Mouse (Mus musculus): ENCODE results near the gene Cckar. TPM values are rescaled to one million over a fixed set of nuclear protein-coding genes. Genes with fewer than 3 reads are reported as not detected.

The Cckar gene
- total and polyA plus RNA-seq, 3 experiments: not detected

DNA sequence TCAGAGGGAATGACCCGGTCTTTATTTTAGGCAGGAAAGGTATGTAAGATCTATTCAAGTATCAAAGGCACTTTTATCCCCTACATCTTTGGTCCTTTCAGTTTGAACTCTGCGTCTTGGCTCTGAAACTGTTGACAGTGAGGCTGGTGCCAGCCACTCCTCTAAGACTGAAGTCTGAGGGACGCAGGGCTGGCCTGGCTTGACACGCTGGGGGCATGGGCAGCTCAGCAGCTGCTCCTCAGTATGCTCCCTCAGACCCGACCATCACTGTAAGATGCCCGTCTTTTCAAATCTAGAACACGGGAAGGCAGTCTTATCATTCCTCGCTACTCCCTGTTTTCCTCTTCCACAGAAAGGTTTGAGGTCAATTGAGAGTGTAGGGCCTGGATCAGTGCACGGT, 9.7 kb downstream of the Cckar start:
- H3K9ac ChIP-seq (ENCODE audit: insufficient read depth, low read depth): no peak overlapping the region
- H3K27ac ChIP-seq (ENCODE audit: insufficient read depth, low read depth): no peak overlapping the region
- no peaks in the 10 kb centered on the region for H3K4me1 ChIP-seq (ENCODE audit: control insufficient read depth in 1 of 2, insufficient read depth in 2 of 2)
- H3K36me3 ChIP-seq (replicated peaks in 1 of 2; ENCODE audit: control insufficient read depth in 1 of 2, insufficient read depth in 1 of 2, low read length in 1 of 2): no peaks in the 10 kb centered on the region
- in situ Hi-C loops (cut with MboI; ENCODE audit: low pct_ligation_motif_present, low pct_unique_long_range_greater_than_20kb, low sequenced_read_pairs): loop anchor here (25.0 kb wide), 1 partner anchor 415 kb away; no protein-coding TSS in a partner anchor
- no peak overlapping the region for H3K4me2 ChIP-seq (ENCODE audit: insufficient read depth, low read depth, poor library complexity, severe bottlenecking)
- H3K4me3 ChIP-seq (replicated peaks in 1 of 3; ENCODE audit: low read depth in 2 of 3, low read length in 2 of 3, poor library complexity in 1 of 3): no peak overlapping the region
- dilution Hi-C loops (cut with MboI; ENCODE audit: extremely low pct_ligation_motif_present, extremely low pct_unique_long_range_greater_than_20kb, low sequenced_read_pairs): no loop called here
- DNase-seq (ENCODE audit: extremely low read depth): no peak
- H3K27me3 ChIP-seq (replicated peaks): no peaks in the 10 kb centered on the region
- TF ChIP-seq ELF1 (IDR thresholded peaks at IDR 0.05; ENCODE audit: low read depth, low read length) (no peak), SIN3A (IDR thresholded peaks at IDR 0.05; ENCODE audit: low read length) (no peak), UBTF (IDR thresholded peaks at IDR 0.05; ENCODE audit: low read depth, low read length) (no peak)
- H3K79me2 ChIP-seq (replicated peaks; ENCODE audit: control insufficient read depth, extremely low read depth, insufficient read depth, poor library complexity, severe bottlenecking): no peaks in the 10 kb centered on the region
- no peaks in the 10 kb centered on the region for H3K9me3 ChIP-seq (replicated peaks; ENCODE audit: low read length)

DNA sequence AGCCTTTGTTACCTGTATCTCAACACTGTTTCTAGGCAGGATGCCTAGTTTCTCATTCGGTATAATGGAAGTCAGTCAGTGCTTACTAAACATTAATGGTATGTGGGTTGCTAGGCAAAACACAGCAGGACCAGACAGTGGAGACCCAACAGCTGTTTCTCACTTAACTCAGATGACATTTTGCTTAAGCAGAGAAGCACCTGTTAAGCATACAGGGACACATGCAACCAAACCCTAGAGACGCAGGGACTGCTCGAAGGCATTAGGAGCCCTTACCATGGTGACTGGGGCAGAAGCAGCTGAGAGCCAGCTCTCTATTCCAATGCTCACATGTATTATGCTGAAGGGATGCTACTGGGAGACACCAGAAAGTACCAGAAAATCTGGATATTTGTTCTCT, 10.8 kb downstream of the Cckar start:
- no peak overlapping the region for H3K9ac ChIP-seq (ENCODE audit: insufficient read depth, low read depth)
- H3K4me1 ChIP-seq (ENCODE audit: control insufficient read depth in 1 of 2, insufficient read depth in 2 of 2): no peaks in the 10 kb centered on the region
- H3K36me3 ChIP-seq (replicated peaks in 1 of 2; ENCODE audit: control insufficient read depth in 1 of 2, insufficient read depth in 1 of 2, low read length in 1 of 2): no peaks in the 10 kb centered on the region
- H3K4me2 ChIP-seq (ENCODE audit: insufficient read depth, low read depth, poor library complexity, severe bottlenecking): no peak overlapping the region
- H3K27me3 ChIP-seq (replicated peaks): no peaks in the 10 kb centered on the region
- TF ChIP-seq MAX (IDR thresholded peaks at IDR 0.05; ENCODE audit: low read length): no peak
- no peak for TF ChIP-seq JUND (conservative IDR thresholded peaks at IDR 0.05; ENCODE audit: low read depth, low read length)
- no peak for TF ChIP-seq ELF1 (IDR thresholded peaks at IDR 0.05; ENCODE audit: low read depth, low read length)
- no peak for DNase-seq (ENCODE audit: extremely low read depth)
- H3K79me2 ChIP-seq (replicated peaks; ENCODE audit: control insufficient read depth, extremely low read depth, insufficient read depth, poor library complexity, severe bottlenecking): no peaks in the 10 kb centered on the region
- in situ Hi-C loops (cut with MboI; ENCODE audit: low pct_ligation_motif_present, low pct_unique_long_range_greater_than_20kb, low sequenced_read_pairs) (loop anchor here (25.0 kb wide), 1 partner anchor 416 kb away; no protein-coding TSS in a partner anchor), dilution Hi-C loops (cut with MboI; ENCODE audit: extremely low pct_ligation_motif_present, extremely low pct_unique_long_range_greater_than_20kb, low sequenced_read_pairs) (no loop called here)
- H3K9me3 ChIP-seq (replicated peaks; ENCODE audit: low read length): peaks cover 3% of the 10 kb centered on the region
- no peak overlapping the region for H3K27ac ChIP-seq (ENCODE audit: insufficient read depth, low read depth)
- no peak overlapping the region for H3K4me3 ChIP-seq (replicated peaks in 1 of 3; ENCODE audit: low read depth in 2 of 3, low read length in 2 of 3, poor library complexity in 1 of 3)

DNA sequence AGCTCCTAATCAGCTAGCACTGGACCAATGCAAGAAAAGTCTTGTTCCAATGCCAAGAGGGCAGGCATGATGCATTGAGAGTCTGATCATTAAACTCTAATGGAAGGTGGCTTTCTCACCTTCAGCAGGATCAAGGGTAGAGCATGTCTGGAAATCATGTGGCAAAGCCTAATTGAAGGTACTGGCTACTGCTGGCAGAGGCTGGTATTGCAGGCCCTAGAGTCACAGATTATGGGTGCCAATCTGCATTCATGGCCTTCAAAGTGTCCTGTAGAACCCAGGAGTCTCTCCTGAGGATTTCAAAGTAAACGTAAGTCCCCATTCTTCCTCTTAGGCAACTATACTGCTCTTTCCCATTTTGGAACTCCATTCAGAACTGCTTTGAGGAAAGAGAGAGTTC, 14.8 kb downstream of the Cckar start:
- dilution Hi-C loops (cut with MboI; ENCODE audit: extremely low pct_ligation_motif_present, extremely low pct_unique_long_range_greater_than_20kb, low sequenced_read_pairs): no loop called here
- no peak for DNase-seq (ENCODE audit: extremely low read depth)

More for the DNA sequence above, 14.8 kb downstream of the Cckar start:
- Histone ChIP-seq H3K4me1 (ENCODE audit: control insufficient read depth in 1 of 2, insufficient read depth in 2 of 2) (peaks cover 0 to 2% of the 10 kb centered on the region in 2 experiments; a peak in 1 of 4 replicates), H3K4me2 (ENCODE audit: insufficient read depth, low read depth, poor library complexity, severe bottlenecking) (no peak overlapping the region), H3K79me2 (replicated peaks; ENCODE audit: control insufficient read depth, extremely low read depth, insufficient read depth, poor library complexity, severe bottlenecking) (no peaks in the 10 kb centered on the region), H3K9me3 (replicated peaks; ENCODE audit: low read length) (peaks cover 3% of the 10 kb centered on the region), H3K27me3 (replicated peaks) (no peaks in the 10 kb centered on the region), H3K4me3 (replicated peaks in 1 of 3; ENCODE audit: low read depth in 2 of 3, low read length in 2 of 3, poor library complexity in 1 of 3) (no peak overlapping the region), H3K27ac (ENCODE audit: insufficient read depth, low read depth) (no peak overlapping the region), H3K9ac (ENCODE audit: insufficient read depth, low read depth) (no peak overlapping the region), H3K36me3 (replicated peaks in 1 of 2; ENCODE audit: control insufficient read depth in 1 of 2, insufficient read depth in 1 of 2, low read length in 1 of 2) (no peaks in the 10 kb centered on the region)
- in situ Hi-C loops (cut with MboI; ENCODE audit: low pct_ligation_motif_present, low pct_unique_long_range_greater_than_20kb, low sequenced_read_pairs): loop anchor here (25.0 kb wide), 1 partner anchor 420 kb away; no protein-coding TSS in a partner anchor
- TF ChIP-seq CTCF (conservative IDR thresholded peaks at IDR 0.05 in 1 of 2, IDR thresholded peaks at IDR 0.05 in 1 of 2; ENCODE audit: low read depth in 2 of 2, low read length in 2 of 2): peak in 1 of 2 experiments; percentile 58; a peak in 2 of 4 replicates
- no peak for TF ChIP-seq MAX (IDR thresholded peaks at IDR 0.05; ENCODE audit: low read length)
- no peak for TF ChIP-seq USF2 (conservative IDR thresholded peaks at IDR 0.05; ENCODE audit: low read depth, low read length)
